Mouse (Mus musculus) A20 (cell line): ENCODE data around the gene Spaca6.
"Not testable (repeated sequence)": the region's sequence is repeated elsewhere in the genome, so short reads cannot be mapped to it uniquely, and the experiment has no call there.

Experiments
- DNase-seq: peaks from one replicate; pipeline ENCODE4 v3.0.0-alpha.2; 2011; ENCODE audit warnings: low read depth, low spot score

The Spaca6 gene

DNA sequence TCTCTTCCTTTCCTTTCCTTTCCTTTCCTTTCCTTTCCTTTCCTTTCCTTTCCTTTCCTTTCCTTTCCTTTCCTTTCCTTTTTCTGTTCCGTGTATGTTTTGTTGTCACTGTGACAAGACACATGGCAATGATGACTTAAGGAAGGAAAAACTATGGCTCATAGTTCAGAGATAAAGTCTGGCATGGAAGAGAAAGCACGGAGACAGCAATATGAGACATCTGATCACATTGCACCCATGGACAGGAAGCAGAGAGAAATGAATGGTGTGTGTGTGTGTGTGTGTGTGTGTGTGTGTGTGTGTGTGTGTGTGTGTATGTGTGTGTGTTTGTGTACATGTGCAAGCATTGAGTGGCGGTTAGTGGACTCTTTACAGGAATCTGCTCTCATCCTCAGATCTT, 17.6 kb downstream of the Spaca6 start:
- not testable (repeated sequence) for DNase-seq

DNA sequence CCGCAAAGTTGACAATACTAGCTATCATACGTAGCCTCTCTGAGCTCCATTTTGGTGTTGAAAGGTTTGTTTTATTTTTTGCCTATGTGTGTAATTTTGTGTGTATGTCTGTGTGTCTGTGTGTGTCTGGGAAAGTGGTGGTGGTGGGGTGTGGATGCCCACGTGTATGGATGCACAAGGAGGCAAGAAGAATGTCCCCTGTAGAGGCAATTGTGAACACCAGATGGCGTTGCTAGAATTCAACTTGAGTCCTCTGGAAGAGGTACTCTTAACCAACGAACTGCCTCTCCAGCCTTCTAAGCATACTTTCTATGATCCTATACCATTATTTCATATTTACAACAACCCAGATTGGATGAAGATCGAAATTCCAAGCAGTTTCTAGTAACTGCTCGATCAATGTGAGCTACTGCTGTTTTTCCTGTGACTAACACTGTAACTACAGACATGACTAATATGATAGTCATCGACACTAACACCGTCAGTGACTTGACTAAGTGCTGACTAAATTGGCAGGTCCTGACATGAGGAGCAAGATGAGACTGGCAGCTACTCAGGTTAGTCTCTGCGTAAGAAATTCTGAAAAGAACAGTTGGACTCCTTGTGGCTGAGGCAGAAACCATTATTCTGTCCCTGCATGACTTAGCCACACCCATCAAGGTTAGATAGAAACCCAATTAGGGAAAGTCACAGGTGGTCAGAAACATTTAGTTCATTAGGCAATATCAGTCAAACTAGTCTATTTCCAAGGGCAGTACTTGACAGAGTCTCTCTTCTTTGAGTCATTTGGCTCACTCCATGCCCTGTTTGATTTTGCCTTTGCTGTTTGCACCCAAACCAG, 18.4 kb downstream of the Spaca6 start:
- DNase-seq, result peak; percentile 20

GRCm38 (mm10) chr17:17848988-17849387, 22.0 kb downstream of the Spaca6 start:
- DNase-seq, result no peak

DNA sequence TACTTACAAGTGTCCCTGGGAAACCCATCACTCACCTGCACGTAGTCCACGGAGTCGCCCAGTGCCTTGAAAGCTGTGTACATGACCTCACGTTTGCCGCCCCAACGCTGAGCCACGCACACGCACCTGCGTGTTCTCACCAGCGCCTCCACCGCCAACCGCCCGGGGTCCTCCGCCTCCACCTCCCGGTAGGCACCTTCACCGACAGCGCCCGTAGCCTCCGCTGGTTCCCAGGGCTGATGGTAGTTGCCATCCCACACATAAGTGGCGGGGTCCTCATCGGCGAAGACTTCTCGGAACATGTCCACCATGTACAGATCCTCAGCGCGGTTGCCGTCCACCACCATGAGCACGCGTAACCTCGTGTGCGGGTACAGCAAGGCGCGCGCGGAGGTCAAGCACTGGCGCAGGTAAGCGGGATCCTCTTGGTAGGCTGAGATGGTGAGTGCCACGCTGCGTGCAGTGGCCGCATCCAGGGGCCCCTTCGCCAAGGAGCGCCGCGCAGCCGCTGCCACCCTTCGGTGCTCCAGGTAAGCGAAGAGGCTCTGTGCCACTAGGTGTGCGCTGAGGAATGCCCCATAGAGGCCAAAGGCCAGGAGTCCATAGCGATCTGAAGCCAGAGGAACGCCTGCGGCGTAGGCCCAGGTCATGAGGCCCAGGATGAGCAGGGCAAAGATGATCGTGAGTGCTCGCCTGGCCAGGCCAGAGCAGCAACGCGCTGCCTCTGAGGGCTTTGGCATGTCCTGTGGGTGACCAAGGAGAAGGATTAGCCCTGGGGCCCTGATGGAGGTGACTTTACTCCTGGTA, 23.2 kb downstream of the Spaca6 start:
- DNase-seq, result no peak

- no peak for DNase-seq
Observed at GRCm38 (mm10) chr17:17855064-17855838, 28.3 kb downstream of the Spaca6 start, which contains the start of gene Has1. TSS of gene Has1 (minus strand) at chr17:17855205.

- no peak for DNase-seq
Observed at GRCm38 (mm10) chr17:17856612-17857011, 29.7 kb downstream of the Spaca6 start.

GRCm38 (mm10) chr17:17857446-17857845, 30.5 kb downstream of the Spaca6 start:
- DNase-seq, result no peak

GRCm38 (mm10) chr17:17860110-17860509, 33.2 kb downstream of the Spaca6 start:
- DNase-seq, result peak; percentile 32

- no peak for DNase-seq
Observed at GRCm38 (mm10) chr17:17862360-17862759, 35.4 kb downstream of the Spaca6 start.

DNA sequence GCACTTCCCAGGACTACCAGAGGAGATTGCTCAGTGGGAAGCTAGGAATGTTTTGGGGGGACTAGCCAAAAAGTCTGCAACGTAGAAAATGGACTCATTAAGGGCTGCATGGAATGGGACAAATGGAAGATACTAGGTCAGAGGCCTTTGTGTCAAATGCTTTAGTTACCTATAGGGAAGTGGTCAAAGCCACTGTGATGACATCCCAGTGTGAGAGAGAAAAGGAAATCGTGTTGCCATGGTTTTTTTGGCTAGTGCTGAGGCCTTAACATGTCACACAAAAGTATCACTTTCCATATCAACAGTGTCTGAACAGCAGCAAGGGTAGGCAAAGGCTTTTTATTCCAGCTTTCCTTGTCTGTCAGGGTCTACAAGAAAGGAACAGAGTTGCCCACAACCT, 38.2 kb downstream of the Spaca6 start:
- no peak for DNase-seq

GRCm38 (mm10) chr17:17866801-17867469, 40.0 kb downstream of the Spaca6 start:
- no peak for DNase-seq

GRCm38 (mm10) chr17:17870892-17871550, 44.1 kb downstream of the Spaca6 start:
- DNase-seq, result no peak

DNA sequence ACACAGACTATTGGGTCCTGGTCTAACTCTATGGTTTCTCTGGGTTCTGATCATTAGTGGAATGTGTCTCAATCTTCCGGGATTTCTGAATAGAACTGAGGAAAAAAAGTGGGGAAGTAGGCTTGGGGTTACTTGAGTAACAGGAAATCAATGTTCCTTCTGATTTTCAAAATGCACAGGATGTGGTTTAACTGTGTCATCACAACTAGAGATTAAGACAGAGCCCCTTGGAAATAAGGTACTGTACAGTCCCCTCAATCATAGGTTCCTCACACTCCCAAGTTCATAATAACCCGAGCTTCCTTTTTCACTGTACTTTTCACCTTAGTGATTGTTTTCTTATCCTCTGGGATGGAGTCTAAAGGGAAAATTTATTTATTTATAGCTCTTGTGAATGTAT, 44.7 kb downstream of the Spaca6 start:
- no peak for DNase-seq

- no peak for DNase-seq
Observed at GRCm38 (mm10) chr17:17879347-17879746, 52.4 kb downstream of the Spaca6 start.

GRCm38 (mm10) chr17:17882672-17883071, 55.7 kb downstream of the Spaca6 start:
- no peak for DNase-seq

GRCm38 (mm10) chr17:17883840-17884239, 56.9 kb downstream of the Spaca6 start, which contains the start of gene Fpr1:
TSS of gene Fpr1 (minus strand) at chr17:17883940.
- no peak for DNase-seq

DNA sequence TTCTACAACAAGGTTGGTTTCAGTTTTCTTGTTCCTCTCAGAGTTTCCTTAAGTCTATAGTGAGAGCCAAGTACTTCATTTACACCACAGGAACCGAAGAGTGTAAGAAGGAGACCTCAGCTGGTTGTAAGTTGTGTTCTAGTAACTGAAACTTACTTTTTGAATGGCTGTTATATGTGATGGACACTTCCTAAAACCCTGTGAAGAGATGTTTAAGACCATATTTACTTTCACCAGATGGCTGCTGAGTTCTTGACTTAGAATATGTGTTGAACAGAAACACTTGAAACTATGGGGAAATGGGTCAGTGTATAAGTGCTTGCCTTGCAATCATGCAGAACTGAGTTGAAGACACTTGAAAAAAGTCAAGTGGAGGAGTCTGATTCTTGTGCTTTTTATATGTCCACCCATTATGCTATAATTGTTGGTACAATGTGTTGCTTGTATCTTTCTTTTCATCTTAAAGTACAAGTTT, 60.9 kb downstream of the Spaca6 start, which contains the start of the genes Fpr2 and Fpr3:
TSS of gene Fpr2 (plus strand) at position 51 of the 475 bp plus-strand sequence.
TSS of gene Fpr3 (plus strand) at position 79 of the 475 bp plus-strand sequence.
- DNase-seq, result no peak

- no peak for DNase-seq
Observed at GRCm38 (mm10) chr17:17889732-17890425, 62.9 kb downstream of the Spaca6 start.
